Mouse (Mus musculus): Measurements from ENCODE around the gene Dnmbp. TPM values are rescaled to one million over a fixed set of nuclear protein-coding genes. Genes with fewer than 3 reads are reported as not detected.

Gene Dnmbp
- polyA plus RNA-seq, 1 experiment from 2014 or later, result 8.9 TPM

GRCm38 (mm10) chr19:43878111-43879092, 61.6 kb downstream of the Dnmbp start:
- Histone ChIP-seq H3K4me1 (replicated peaks; ENCODE audit: control insufficient read depth, insufficient read depth, low read length) (peaks cover 33% of the 10 kb centered on the region; the same call in 1 of the 2 replicates), H3K36me3 (replicated peaks; ENCODE audit: control insufficient read depth, insufficient read depth) (peaks cover 11% of the 10 kb centered on the region; the same call in 1 of the 2 replicates), H3K27ac (peak overlapping the region; percentile 86), H3K9me3 (ENCODE audit: control insufficient read depth, low read length) (no peaks in the 10 kb centered on the region), H3K9ac (peak overlapping the region; percentile 81), H3K4me3 (replicated peaks; ENCODE audit: low read length) (peak overlapping the region; percentile 63), H3K4me2 (replicated peaks) (peak overlapping the region; percentile 75), H3K27me3 (ENCODE audit: control insufficient read depth, insufficient read depth, low read length) (no peaks in the 10 kb centered on the region)
- DNase-seq (ENCODE audit: low spot score) (peak; percentile 52), ATAC-seq (ENCODE audit: low FRiP score) (no peak)
- 4% methylated on average over 17 of the region's 17 CpGs for WGBS

- ATAC-seq (ENCODE audit: low FRiP score) (no peak), DNase-seq (ENCODE audit: low spot score) (no peak)
- Histone ChIP-seq H3K9me3 (ENCODE audit: control insufficient read depth, low read length) (no peaks in the 10 kb centered on the region), H3K27me3 (ENCODE audit: control insufficient read depth, insufficient read depth, low read length) (no peaks in the 10 kb centered on the region), H3K4me1 (replicated peaks; ENCODE audit: control insufficient read depth, insufficient read depth, low read length) (peaks cover 28% of the 10 kb centered on the region; the same call in 1 of the 2 replicates), H3K36me3 (replicated peaks; ENCODE audit: control insufficient read depth, insufficient read depth) (peaks cover 21% of the 10 kb centered on the region; the same call in 1 of the 2 replicates), H3K27ac (no peak overlapping the region), H3K4me2 (replicated peaks) (no peak overlapping the region), H3K4me3 (replicated peaks; ENCODE audit: low read length) (no peak overlapping the region), H3K9ac (no peak overlapping the region)
- WGBS, result 81% methylated on average over 8 of the region's 8 CpGs
Measured at GRCm38 (mm10) chr19:43877364-43877763, 62.6 kb downstream of the Dnmbp start.

- ATAC-seq (ENCODE audit: low FRiP score) (no peak), DNase-seq (ENCODE audit: low spot score) (peak; percentile 42)
- WGBS, result 23% methylated on average over 2 of the region's 2 CpGs
- no peaks in the 10 kb centered on the region for H3K9me3 ChIP-seq (ENCODE audit: control insufficient read depth, low read length)
- H3K27me3 ChIP-seq (ENCODE audit: control insufficient read depth, insufficient read depth, low read length), result no peaks in the 10 kb centered on the region
- no peak overlapping the region for H3K27ac ChIP-seq
- no peak overlapping the region for H3K4me2 ChIP-seq (replicated peaks)
- peaks cover 28% of the 10 kb centered on the region; the same call in 1 of the 2 replicates for H3K4me1 ChIP-seq (replicated peaks; ENCODE audit: control insufficient read depth, insufficient read depth, low read length)
- H3K4me3 ChIP-seq (replicated peaks; ENCODE audit: low read length), result no peak overlapping the region
- H3K36me3 ChIP-seq (replicated peaks; ENCODE audit: control insufficient read depth, insufficient read depth), result peaks cover 35% of the 10 kb centered on the region
- no peak overlapping the region for H3K9ac ChIP-seq
Measured at GRCm38 (mm10) chr19:43875996-43876395, 64.0 kb downstream of the Dnmbp start.

- DNase-seq (ENCODE audit: low spot score) (no peak), ATAC-seq (ENCODE audit: low FRiP score) (no peak)
- peaks cover 51% of the 10 kb centered on the region for H3K36me3 ChIP-seq (replicated peaks; ENCODE audit: control insufficient read depth, insufficient read depth)
- 96% methylated on average over 11 of the region's 11 CpGs for WGBS
- no peaks in the 10 kb centered on the region for H3K27me3 ChIP-seq (ENCODE audit: control insufficient read depth, insufficient read depth, low read length)
- H3K4me1 ChIP-seq (replicated peaks; ENCODE audit: control insufficient read depth, insufficient read depth, low read length), result peaks cover 22% of the 10 kb centered on the region; the same call in 1 of the 2 replicates
- no peak overlapping the region for H3K27ac ChIP-seq
- H3K9me3 ChIP-seq (ENCODE audit: control insufficient read depth, low read length), result no peaks in the 10 kb centered on the region
- H3K4me2 ChIP-seq (replicated peaks), result no peak overlapping the region
- no peak overlapping the region for H3K9ac ChIP-seq
- H3K4me3 ChIP-seq (replicated peaks; ENCODE audit: low read length), result no peak overlapping the region
Measured at GRCm38 (mm10) chr19:43874351-43874750, 65.6 kb downstream of the Dnmbp start.

- H3K9me3 ChIP-seq (ENCODE audit: control insufficient read depth, low read length), result no peaks in the 10 kb centered on the region
- no peak overlapping the region for H3K4me2 ChIP-seq (replicated peaks)
- 92% methylated on average over 4 of the region's 4 CpGs for WGBS
- 0 out of 2 replicates have a peak, but pooled peaks cover 1% of the 10 kb centered on the region for H3K4me1 ChIP-seq (replicated peaks; ENCODE audit: control insufficient read depth, insufficient read depth, low read length)
- no peak overlapping the region for H3K9ac ChIP-seq
- H3K36me3 ChIP-seq (replicated peaks; ENCODE audit: control insufficient read depth, insufficient read depth), result peaks cover 89% of the 10 kb centered on the region
- no peak overlapping the region for H3K27ac ChIP-seq
- ATAC-seq (ENCODE audit: low FRiP score), result no peak
- no peak overlapping the region for H3K4me3 ChIP-seq (replicated peaks; ENCODE audit: low read length)
- no peaks in the 10 kb centered on the region for H3K27me3 ChIP-seq (ENCODE audit: control insufficient read depth, insufficient read depth, low read length)
- DNase-seq (ENCODE audit: low spot score), result no peak
Measured at GRCm38 (mm10) chr19:43870418-43870817, 69.6 kb downstream of the Dnmbp start.

GRCm38 (mm10) chr19:43857347-43857746, 82.6 kb downstream of the Dnmbp start:
- Histone ChIP-seq H3K9ac (no peak overlapping the region), H3K4me1 (replicated peaks; ENCODE audit: control insufficient read depth, insufficient read depth, low read length) (no peaks in the 10 kb centered on the region), H3K27me3 (ENCODE audit: control insufficient read depth, insufficient read depth, low read length) (no peaks in the 10 kb centered on the region), H3K36me3 (replicated peaks; ENCODE audit: control insufficient read depth, insufficient read depth) (peaks cover 50% of the 10 kb centered on the region), H3K4me3 (replicated peaks; ENCODE audit: low read length) (no peak overlapping the region), H3K9me3 (ENCODE audit: control insufficient read depth, low read length) (peaks cover 9% of the 10 kb centered on the region; the same call in 1 of the 2 replicates), H3K4me2 (replicated peaks) (no peak overlapping the region), H3K27ac (no peak overlapping the region)
- WGBS, result 90% methylated on average over 6 of the region's 6 CpGs
- ATAC-seq (ENCODE audit: low FRiP score) (no peak), DNase-seq (ENCODE audit: low spot score) (no peak)

GRCm38 (mm10) chr19:43852837-43853545, 87.0 kb downstream of the Dnmbp start:
- peaks cover 70% of the 10 kb centered on the region for H3K36me3 ChIP-seq (replicated peaks; ENCODE audit: control insufficient read depth, insufficient read depth)
- ATAC-seq (ENCODE audit: low FRiP score), result no peak

GRCm38 (mm10) chr19:43851996-43852630, 87.9 kb downstream of the Dnmbp start:
- no peak for DNase-seq (ENCODE audit: low spot score)
- H3K27me3 ChIP-seq (ENCODE audit: control insufficient read depth, insufficient read depth, low read length), result no peaks in the 10 kb centered on the region
- peaks cover 78% of the 10 kb centered on the region for H3K36me3 ChIP-seq (replicated peaks; ENCODE audit: control insufficient read depth, insufficient read depth)
- ATAC-seq (ENCODE audit: low FRiP score), result no peak
- no peak overlapping the region for H3K4me2 ChIP-seq (replicated peaks)
- H3K9me3 ChIP-seq (ENCODE audit: control insufficient read depth, low read length), result no peaks in the 10 kb centered on the region
- H3K4me1 ChIP-seq (replicated peaks; ENCODE audit: control insufficient read depth, insufficient read depth, low read length), result no peaks in the 10 kb centered on the region
- H3K4me3 ChIP-seq (replicated peaks; ENCODE audit: low read length), result no peak overlapping the region
- no peak overlapping the region for H3K27ac ChIP-seq
- no peak overlapping the region for H3K9ac ChIP-seq
- WGBS, result 81% methylated on average over 21 of the region's 21 CpGs

More at GRCm38 (mm10) chr19:43852837-43853545, 87.0 kb downstream of the Dnmbp start:
- 77% methylated on average over 7 of the region's 7 CpGs for WGBS
- no peak overlapping the region for H3K27ac ChIP-seq
- H3K4me1 ChIP-seq (replicated peaks; ENCODE audit: control insufficient read depth, insufficient read depth, low read length), result no peaks in the 10 kb centered on the region
- H3K9me3 ChIP-seq (ENCODE audit: control insufficient read depth, low read length), result no peaks in the 10 kb centered on the region
- no peaks in the 10 kb centered on the region for H3K27me3 ChIP-seq (ENCODE audit: control insufficient read depth, insufficient read depth, low read length)
- no peak overlapping the region for H3K4me3 ChIP-seq (replicated peaks; ENCODE audit: low read length)
- no peak overlapping the region for H3K4me2 ChIP-seq (replicated peaks)
- no peak overlapping the region for H3K9ac ChIP-seq
- no peak for DNase-seq (ENCODE audit: low spot score)

- 91% methylated on average over 11 of the region's 11 CpGs for WGBS
- peaks cover 87% of the 10 kb centered on the region for H3K36me3 ChIP-seq (replicated peaks; ENCODE audit: control insufficient read depth, insufficient read depth)
- DNase-seq (ENCODE audit: low spot score), result no peak
Measured at GRCm38 (mm10) chr19:43850026-43850425, 90.0 kb downstream of the Dnmbp start.

More at GRCm38 (mm10) chr19:43850026-43850425, 90.0 kb downstream of the Dnmbp start:
- H3K27ac ChIP-seq, result no peak overlapping the region
- H3K4me3 ChIP-seq (replicated peaks; ENCODE audit: low read length), result no peak overlapping the region
- no peak overlapping the region for H3K9ac ChIP-seq
- ATAC-seq (ENCODE audit: low FRiP score), result no peak
- H3K27me3 ChIP-seq (ENCODE audit: control insufficient read depth, insufficient read depth, low read length), result no peaks in the 10 kb centered on the region
- no peaks in the 10 kb centered on the region for H3K9me3 ChIP-seq (ENCODE audit: control insufficient read depth, low read length)
- no peak overlapping the region for H3K4me2 ChIP-seq (replicated peaks)
- no peaks in the 10 kb centered on the region for H3K4me1 ChIP-seq (replicated peaks; ENCODE audit: control insufficient read depth, insufficient read depth, low read length)
